Mouse (Mus musculus): ENCODE measurements at regions not wholly inside any gene's neighbourhood (a gene's known extent, or its start where the extent isn't known, plus 50 kb on each side); places are given as distances from the start of the nearest gene placed in this dataset.

- Histone ChIP-seq H3K4me1 (peaks cover 75% of the 10 kb centered on the region), H3K36me3 (no peaks in the 10 kb centered on the region), H3K27ac (no peak overlapping the region), H3K4me3 (no peak overlapping the region), H3K9ac (no peak overlapping the region), H3K9me3 (0 out of 2 replicates have a peak, but pooled peaks cover 4% of the 10 kb centered on the region), H3K27me3 (no peaks in the 10 kb centered on the region), H3K4me2 (replicated peaks) (no peak overlapping the region)
- 93% methylated on average over 9 of the region's 9 CpGs for WGBS
- no peak for ATAC-seq (ENCODE audit: low FRiP score, low read depth)
These were observed 184.7 kb upstream of the Sulf2 start for GRCm38 (mm10) chr2:166340196-166340595.

GRCm38 (mm10) chr2:166339427-166339826, 184.0 kb upstream of the Sulf2 start:
- Histone ChIP-seq H3K27me3 (no peaks in the 10 kb centered on the region), H3K9me3 (0 out of 2 replicates have a peak, but pooled peaks cover 4% of the 10 kb centered on the region), H3K4me1 (peaks cover 73% of the 10 kb centered on the region), H3K36me3 (no peaks in the 10 kb centered on the region), H3K4me2 (replicated peaks) (no peak overlapping the region), H3K9ac (no peak overlapping the region), H3K4me3 (no peak overlapping the region), H3K27ac (peak overlapping the region; percentile 70; the same call in 1 of the 2 replicates)
- no peak for ATAC-seq (ENCODE audit: low FRiP score, low read depth)
- WGBS, result 82% methylated on average over 5 of the region's 5 CpGs

- Histone ChIP-seq H3K9ac (no peak overlapping the region), H3K27me3 (no peaks in the 10 kb centered on the region), H3K4me3 (no peak overlapping the region), H3K36me3 (no peaks in the 10 kb centered on the region), H3K9me3 (0 out of 2 replicates have a peak, but pooled peaks cover 4% of the 10 kb centered on the region), H3K4me1 (peaks cover 74% of the 10 kb centered on the region), H3K27ac (peak overlapping the region; percentile 70), H3K4me2 (replicated peaks) (peak overlapping the region; percentile 9; the same call in 1 of the 2 replicates)
- no peak for ATAC-seq (ENCODE audit: low FRiP score, low read depth)
- WGBS, result 25% methylated on average over 11 of the region's 11 CpGs
These were observed 183.1 kb upstream of the Sulf2 start for GRCm38 (mm10) chr2:166338396-166339085.

- 25% methylated on average over 7 of the region's 7 CpGs for WGBS
- H3K27me3 ChIP-seq, result no peaks in the 10 kb centered on the region
- 0 out of 2 replicates have a peak overlapping the region, but pooled peaks have one; percentile 20 for H3K9ac ChIP-seq
- H3K4me3 ChIP-seq, result no peak overlapping the region
- H3K4me2 ChIP-seq (replicated peaks), result no peak overlapping the region
- no peak for ATAC-seq (ENCODE audit: low FRiP score, low read depth)
- peak overlapping the region; percentile 73; the same call in 1 of the 2 replicates for H3K27ac ChIP-seq
- 0 out of 2 replicates have a peak, but pooled peaks cover 4% of the 10 kb centered on the region for H3K9me3 ChIP-seq
- H3K36me3 ChIP-seq, result no peaks in the 10 kb centered on the region
- peaks cover 77% of the 10 kb centered on the region for H3K4me1 ChIP-seq
These were observed 182.2 kb upstream of the Sulf2 start for GRCm38 (mm10) chr2:166337666-166338065.

GRCm38 (mm10) chr2:166335702-166336101, 180.2 kb upstream of the Sulf2 start:
- no peak overlapping the region for H3K4me3 ChIP-seq
- peaks cover 73% of the 10 kb centered on the region for H3K4me1 ChIP-seq
- H3K27ac ChIP-seq, result peak overlapping the region; percentile 76
- no peaks in the 10 kb centered on the region for H3K36me3 ChIP-seq
- WGBS, result 39% methylated on average over 5 of the region's 5 CpGs
- no peak overlapping the region for H3K4me2 ChIP-seq (replicated peaks)
- peak; percentile 45 for ATAC-seq (ENCODE audit: low FRiP score, low read depth)
- no peaks in the 10 kb centered on the region for H3K27me3 ChIP-seq
- no peaks in the 10 kb centered on the region for H3K9me3 ChIP-seq
- H3K9ac ChIP-seq, result no peak overlapping the region

- H3K4me3 ChIP-seq, result no peak overlapping the region
- ATAC-seq (ENCODE audit: low FRiP score, low read depth), result no peak
- H3K9me3 ChIP-seq, result no peaks in the 10 kb centered on the region
- WGBS, result 18% methylated on average over 7 of the region's 7 CpGs
- no peaks in the 10 kb centered on the region for H3K36me3 ChIP-seq
- peaks cover 81% of the 10 kb centered on the region for H3K4me1 ChIP-seq
- no peak overlapping the region for H3K9ac ChIP-seq
- H3K4me2 ChIP-seq (replicated peaks), result 0 out of 2 replicates have a peak overlapping the region, but pooled peaks have one; percentile 4
- peak overlapping the region; percentile 85 for H3K27ac ChIP-seq
- H3K27me3 ChIP-seq, result no peaks in the 10 kb centered on the region
These were observed 179.1 kb upstream of the Sulf2 start for GRCm38 (mm10) chr2:166334559-166334958.

- H3K4me2 ChIP-seq (replicated peaks), result no peak overlapping the region
- ATAC-seq (ENCODE audit: low FRiP score, low read depth), result no peak
- H3K27me3 ChIP-seq, result no peaks in the 10 kb centered on the region
- no peaks in the 10 kb centered on the region for H3K36me3 ChIP-seq
- no peaks in the 10 kb centered on the region for H3K9me3 ChIP-seq
- peaks cover 80% of the 10 kb centered on the region for H3K4me1 ChIP-seq
- H3K9ac ChIP-seq, result no peak overlapping the region
- H3K4me3 ChIP-seq, result no peak overlapping the region
- peak overlapping the region; percentile 85 for H3K27ac ChIP-seq
- 34% methylated on average over 4 of the region's 4 CpGs for WGBS
These were observed 178.4 kb upstream of the Sulf2 start for GRCm38 (mm10) chr2:166333818-166334217.

- Histone ChIP-seq H3K4me1 (peaks cover 71% of the 10 kb centered on the region), H3K9me3 (no peaks in the 10 kb centered on the region), H3K27me3 (no peaks in the 10 kb centered on the region), H3K27ac (peak overlapping the region; percentile 85), H3K9ac (no peak overlapping the region), H3K4me2 (replicated peaks) (no peak overlapping the region), H3K36me3 (no peaks in the 10 kb centered on the region), H3K4me3 (no peak overlapping the region)
- ATAC-seq (ENCODE audit: low FRiP score, low read depth), result peak; percentile 64
- WGBS, result 34% methylated on average over 13 of the region's 13 CpGs
These were observed 177.4 kb upstream of the Sulf2 start for GRCm38 (mm10) chr2:166332748-166333417.

GRCm38 (mm10) chr2:166331192-166331591, 175.7 kb upstream of the Sulf2 start:
- no peak for ATAC-seq (ENCODE audit: low FRiP score, low read depth)
- Histone ChIP-seq H3K9ac (no peak overlapping the region), H3K4me2 (replicated peaks) (no peak overlapping the region), H3K27ac (no peak overlapping the region), H3K27me3 (no peaks in the 10 kb centered on the region), H3K36me3 (no peaks in the 10 kb centered on the region), H3K9me3 (no peaks in the 10 kb centered on the region), H3K4me1 (peaks cover 54% of the 10 kb centered on the region), H3K4me3 (no peak overlapping the region)
- 88% methylated on average over 4 of the region's 4 CpGs for WGBS

GRCm38 (mm10) chr2:166330364-166330763, 174.9 kb upstream of the Sulf2 start:
- Histone ChIP-seq H3K27ac (0 out of 2 replicates have a peak overlapping the region, but pooled peaks have one; percentile 34), H3K36me3 (no peaks in the 10 kb centered on the region), H3K4me1 (peaks cover 50% of the 10 kb centered on the region), H3K4me2 (replicated peaks) (no peak overlapping the region), H3K9ac (no peak overlapping the region), H3K4me3 (no peak overlapping the region), H3K27me3 (no peaks in the 10 kb centered on the region), H3K9me3 (no peaks in the 10 kb centered on the region)
- ATAC-seq (ENCODE audit: low FRiP score, low read depth), result no peak
- 24% methylated on average over 6 of the region's 6 CpGs for WGBS

GRCm38 (mm10) chr2:166329556-166330340, 174.3 kb upstream of the Sulf2 start:
- no peaks in the 10 kb centered on the region for H3K27me3 ChIP-seq
- H3K9ac ChIP-seq, result no peak overlapping the region
- H3K36me3 ChIP-seq, result no peaks in the 10 kb centered on the region
- no peaks in the 10 kb centered on the region for H3K9me3 ChIP-seq
- no peak for ATAC-seq (ENCODE audit: low FRiP score, low read depth)
- no peak overlapping the region for H3K27ac ChIP-seq
- H3K4me2 ChIP-seq (replicated peaks), result no peak overlapping the region
- H3K4me1 ChIP-seq, result peaks cover 51% of the 10 kb centered on the region
- no peak overlapping the region for H3K4me3 ChIP-seq
- WGBS, result 64% methylated on average over 14 of the region's 14 CpGs

GRCm38 (mm10) chr2:166326932-166327331, 171.5 kb upstream of the Sulf2 start:
- Histone ChIP-seq H3K9ac (no peak overlapping the region), H3K27me3 (no peaks in the 10 kb centered on the region), H3K4me2 (replicated peaks) (no peak overlapping the region), H3K9me3 (no peaks in the 10 kb centered on the region), H3K36me3 (no peaks in the 10 kb centered on the region), H3K4me1 (peaks cover 48% of the 10 kb centered on the region), H3K4me3 (no peak overlapping the region), H3K27ac (no peak overlapping the region)
- ATAC-seq (ENCODE audit: low FRiP score, low read depth), result no peak
- WGBS, result 65% methylated on average over 5 of the region's 5 CpGs
